Mouse (Mus musculus) brain, embryonic 14.5 days (tissue): Measurements from ENCODE around the gene Milr1. TPM values are rescaled to one million over a fixed set of nuclear protein-coding genes. Genes with fewer than 3 reads are reported as not detected.
A peak's percentile ranks its signal among the peaks of the same experiment; 100 is the strongest.
"Not testable (repeated sequence)": the region's sequence is repeated elsewhere in the genome, so short reads cannot be mapped to it uniquely, and the experiment has no call there.

Experiments used
- DNase-seq: peaks from one replicate; pipeline ENCODE4 v3.0.0-alpha.2; 2011; ENCODE audit warnings: low read depth
- CTCF ChIP-seq: fragments of 200-500 bp; IDR thresholded peaks from 2 replicates; pipeline ENCODE4 v1.5.1; 2012; ENCODE audit warnings: inconsistent platforms, mild to moderate bottlenecking, moderate library complexity, borderline replicate concordance; ENCODE audit not compliant: insufficient read depth, insufficient read length; ENCODE audit errors: extremely low read depth
- POLR2A ChIP-seq: fragments of 200-500 bp; IDR thresholded peaks from 2 replicates; pipeline ENCODE4 v1.6.1; 2012; ENCODE audit warnings: mild to moderate bottlenecking, inconsistent platforms, borderline replicate concordance; ENCODE audit not compliant: poor library complexity, insufficient read depth, insufficient read length, severe bottlenecking; ENCODE audit errors: extremely low read depth
- polyA plus RNA-seq: library from polyadenylated mRNA; depleted of rRNA; stranded (reverse); fragments of >200 nt; gene quantifications from 2 replicates; pipeline ENCODE4 v1.2.3, GENCODE M21; 2012

The Milr1 gene
- polyA plus RNA-seq, 1 experiment: 0.36 TPM

DNA sequence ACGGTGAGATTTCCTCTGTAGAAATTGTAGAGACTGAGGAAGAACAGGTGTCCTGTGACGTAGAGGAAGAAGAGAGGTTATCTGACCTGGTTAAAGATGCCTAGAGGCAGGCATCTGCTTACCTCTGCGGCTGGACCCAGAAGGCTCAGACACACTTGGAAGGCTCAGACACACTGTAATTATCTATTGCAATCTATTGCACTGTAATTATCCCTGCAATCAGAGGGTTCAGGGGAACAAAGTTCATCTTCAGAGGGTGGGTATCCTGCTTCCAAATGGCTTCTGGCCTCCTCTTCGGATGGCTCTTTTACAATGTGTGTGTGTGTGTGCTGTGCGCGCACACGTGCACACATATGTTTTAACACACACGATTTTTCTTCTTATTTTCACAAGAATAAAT is 30.6 kb upstream of the Milr1 start:
- no peak for TF ChIP-seq CTCF
- no peak for TF ChIP-seq POLR2A
- no peak for DNase-seq

DNA sequence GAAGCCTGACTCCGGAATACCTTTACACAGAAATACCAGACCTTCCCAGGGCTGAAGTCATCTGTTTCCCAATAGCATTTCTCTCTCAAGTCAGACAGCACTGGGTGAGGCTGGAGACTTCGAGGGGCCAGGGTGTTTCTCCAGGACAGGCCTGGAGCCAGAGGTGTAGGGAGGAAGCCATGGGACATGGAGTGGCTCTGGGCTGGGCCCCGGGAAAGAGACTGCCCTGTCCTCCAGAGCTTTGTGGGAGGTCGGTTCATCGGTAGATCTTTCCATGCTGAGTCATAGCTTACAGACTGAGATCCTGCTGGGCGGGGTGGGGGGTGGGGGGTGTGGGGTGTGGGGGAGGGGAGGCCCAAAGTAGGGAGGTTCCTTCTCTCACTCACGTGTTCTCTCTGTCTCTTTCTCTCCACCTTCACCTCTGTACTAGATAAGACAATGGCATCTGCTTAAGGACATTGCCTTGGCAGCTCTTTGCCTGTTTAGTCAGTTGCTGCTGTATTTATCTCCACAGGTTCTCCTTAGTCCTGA is 28.1 kb upstream of the Milr1 start:
- DNase-seq: no peak
- TF ChIP-seq POLR2A: no peak
- no peak for TF ChIP-seq CTCF

DNA sequence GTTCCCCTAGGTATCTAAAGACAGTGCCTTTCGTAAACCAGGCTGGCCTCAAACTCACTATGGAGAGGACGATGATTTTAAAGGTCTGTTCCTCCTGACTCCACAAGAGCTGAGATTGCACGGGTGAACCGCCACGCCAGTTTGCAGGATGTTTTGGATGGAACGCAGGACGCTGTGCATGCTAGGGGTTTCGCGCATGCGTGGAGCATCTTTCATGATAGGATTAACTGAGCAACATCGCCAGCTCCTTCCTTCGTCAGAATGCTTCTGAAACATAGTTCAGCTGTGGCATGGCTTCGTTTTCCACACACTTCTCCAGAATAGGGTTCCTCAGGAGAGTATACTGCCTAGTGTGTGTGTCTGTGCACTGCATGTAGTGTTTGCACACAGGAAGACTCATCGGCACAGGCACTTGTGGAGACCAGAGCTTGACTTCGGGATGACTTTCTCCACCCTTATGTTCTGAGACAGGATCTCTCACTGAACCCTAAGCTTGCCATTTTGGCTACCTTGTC is 27.4 kb upstream of the Milr1 start:
- DNase-seq: peak; percentile 31
- TF ChIP-seq POLR2A: no peak

GRCm38 (mm10) chr11:106724176-106724915 is 26.7 kb upstream of the Milr1 start:
- DNase-seq: no peak
- TF ChIP-seq CTCF: no peak

GRCm38 (mm10) chr11:106724916-106725235 is 26.1 kb upstream of the Milr1 start:
- not testable (repeated sequence) for DNase-seq

GRCm38 (mm10) chr11:106727967-106728366 is 23.1 kb upstream of the Milr1 start:
- no peak for TF ChIP-seq CTCF
- TF ChIP-seq POLR2A: no peak
- DNase-seq: peak; percentile 48

- TF ChIP-seq CTCF (no peak), POLR2A (no peak)
- no peak for DNase-seq
These were observed 22.3 kb upstream of the Milr1 start for GRCm38 (mm10) chr11:106728402-106729366.

GRCm38 (mm10) chr11:106729656-106730055 is 21.4 kb upstream of the Milr1 start:
- DNase-seq: no peak
- TF ChIP-seq CTCF (no peak), POLR2A (no peak)

DNA sequence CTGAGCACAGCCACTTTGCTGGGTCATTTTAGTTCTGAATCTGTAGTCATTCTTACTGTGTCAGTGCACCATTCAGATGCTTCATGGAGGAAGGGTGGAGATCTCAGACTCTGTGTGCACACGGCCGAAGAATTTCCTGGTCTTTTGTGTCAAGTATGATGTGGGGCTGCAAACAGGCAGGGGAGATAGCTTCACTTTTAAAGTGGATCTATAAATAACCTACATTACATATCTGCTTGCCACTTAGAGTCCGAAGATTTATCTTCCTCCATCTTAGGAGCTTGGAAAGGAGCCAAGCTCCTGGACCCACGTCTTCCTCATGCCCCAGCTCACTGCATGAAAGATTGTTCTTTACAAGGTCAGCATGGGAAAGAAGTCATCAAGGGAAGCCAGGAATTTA is 20.3 kb upstream of the Milr1 start:
- TF ChIP-seq POLR2A (no peak), CTCF (no peak)

DNA sequence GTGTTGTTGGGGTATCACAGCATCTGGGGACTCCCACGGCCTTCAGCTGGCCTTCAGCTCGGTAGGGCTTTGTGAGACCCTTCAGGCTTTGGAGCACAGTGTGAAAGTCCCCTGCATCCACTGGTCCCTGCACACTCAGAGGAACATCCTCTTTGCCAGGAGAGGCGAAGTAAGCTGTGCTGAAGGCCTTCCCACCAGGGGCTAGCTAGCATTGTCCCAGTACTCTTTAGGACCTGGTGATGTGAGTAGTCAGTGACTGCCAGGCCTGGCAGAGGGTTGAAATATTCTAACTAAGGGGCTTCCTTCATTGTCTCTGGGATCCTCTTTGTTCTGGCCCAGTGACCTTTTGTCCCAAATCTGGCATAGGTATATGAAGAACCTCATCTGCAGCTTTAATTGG is 14.4 kb upstream of the Milr1 start:
- no peak for TF ChIP-seq CTCF
- no peak for TF ChIP-seq POLR2A

More for the DNA sequence above, 20.3 kb upstream of the Milr1 start:
- DNase-seq: no peak

GRCm38 (mm10) chr11:106737178-106737621 is 13.8 kb upstream of the Milr1 start:
- DNase-seq: peak; percentile 85
- TF ChIP-seq CTCF: no peak

More for the DNA sequence above, 14.4 kb upstream of the Milr1 start:
- DNase-seq: peak; percentile 25

- TF ChIP-seq POLR2A: no peak
- no peak for TF ChIP-seq CTCF
These were observed 11.9 kb upstream of the Milr1 start for GRCm38 (mm10) chr11:106739116-106739515.

DNA sequence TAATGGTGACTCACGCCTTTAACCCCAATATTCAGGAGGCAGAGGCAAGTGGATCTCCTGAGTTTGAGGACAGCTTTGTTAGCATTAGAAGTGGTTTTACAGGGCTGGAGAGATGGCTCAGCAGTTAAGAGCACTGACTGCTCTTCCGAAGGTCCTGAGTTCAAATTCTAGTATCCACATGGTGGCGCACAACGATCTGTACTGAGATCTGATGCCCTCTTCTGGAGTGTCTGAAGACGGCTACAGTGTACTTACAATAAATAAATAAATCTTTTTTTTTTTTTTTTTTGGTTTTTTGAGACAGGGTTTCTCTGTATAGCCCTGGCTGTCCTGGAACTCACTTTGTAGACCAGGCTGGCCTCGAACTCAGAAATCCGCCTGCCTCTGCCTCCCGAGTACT is 10.3 kb upstream of the Milr1 start:
- DNase-seq: not testable (repeated sequence)

More at GRCm38 (mm10) chr11:106739116-106739515, 11.9 kb upstream of the Milr1 start:
- peak; percentile 43 for DNase-seq
